Mouse (Mus musculus) bone marrow macrophage, adult 2 months (primary cell): ENCODE results near the gene Gpatch2l.

Source experiments
- CTCF ChIP-seq: IDR thresholded peaks from 2 replicates; pipeline ENCODE4 v1.5.1; 2012; ENCODE audit warnings: low read depth, mild to moderate bottlenecking, low read length, moderate library complexity
- POLR2A ChIP-seq: IDR thresholded peaks from 2 replicates; pipeline ENCODE4 v1.6.1; 2012; ENCODE audit warnings: mild to moderate bottlenecking, low read depth, low read length, borderline replicate concordance

DNA sequence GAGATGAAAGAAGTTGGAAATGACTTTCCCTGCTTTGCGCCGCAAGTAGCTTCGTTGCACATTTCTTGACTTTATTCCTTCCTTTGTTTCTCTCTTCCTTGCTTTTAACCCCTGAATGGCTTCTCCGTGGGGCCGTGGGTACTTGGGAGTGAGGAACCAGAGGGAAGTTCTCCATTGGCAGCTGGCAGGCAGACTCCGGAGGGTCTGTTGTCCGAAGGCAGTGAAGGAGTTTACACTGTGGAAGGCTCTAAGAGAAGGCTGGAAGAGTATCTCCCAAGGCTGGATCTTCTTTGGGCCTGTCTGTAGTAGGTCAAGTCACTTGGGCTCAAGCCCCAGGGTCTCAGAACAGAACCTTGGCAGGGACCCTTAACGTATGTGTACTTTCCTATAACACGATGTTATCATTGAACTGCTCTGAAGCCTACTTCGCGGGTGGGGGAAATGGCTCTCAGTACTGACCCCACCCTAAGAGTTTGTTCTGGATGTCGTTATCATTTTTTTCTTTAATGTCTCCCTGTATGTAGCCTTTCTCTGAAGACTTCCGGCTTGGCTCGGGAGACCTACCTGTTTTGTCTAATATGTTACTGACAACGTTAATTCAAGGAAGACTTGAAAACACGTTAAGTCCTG, 20.5 kb upstream of the Gpatch2l start:
- TF ChIP-seq CTCF (no peak), POLR2A (no peak)
